Mouse (Mus musculus) bone marrow macrophage, adult 2 months (primary cell): ENCODE data around the gene Irx5.

Experiments used
- CTCF ChIP-seq: IDR thresholded peaks from 2 replicates; pipeline ENCODE4 v1.5.1; 2012; ENCODE audit warnings: low read depth, mild to moderate bottlenecking, low read length, moderate library complexity
- POLR2A ChIP-seq: IDR thresholded peaks from 2 replicates; pipeline ENCODE4 v1.6.1; 2012; ENCODE audit warnings: mild to moderate bottlenecking, low read depth, low read length, borderline replicate concordance

- TF ChIP-seq POLR2A (no peak), CTCF (no peak)
These were observed 24.0 kb upstream of the Irx5 start for GRCm38 (mm10) chr8:92333406-92333805.
